Comparison of ENCODE assay signal across 8 mouse cellular contexts in the genomic region with DNA sequence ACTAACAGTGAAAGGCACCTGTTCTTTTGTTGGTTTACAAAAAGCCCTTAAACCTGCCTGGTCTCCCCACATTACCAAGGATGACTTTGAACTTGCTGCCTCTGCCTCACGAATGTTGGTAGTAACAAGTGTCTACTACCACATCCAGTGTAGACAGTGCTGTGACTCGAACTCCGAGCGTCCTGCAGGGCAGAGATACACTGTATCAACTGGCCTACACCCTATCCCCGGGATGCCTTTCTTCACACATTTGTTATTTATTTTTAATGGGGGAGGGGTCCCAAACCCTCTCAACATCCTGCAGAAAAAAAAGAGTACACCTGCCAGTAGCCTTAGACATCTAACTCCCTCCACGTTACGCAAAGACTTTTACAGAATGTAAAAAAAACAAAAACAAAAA. TPM values are rescaled to one million over a fixed set of nuclear protein-coding genes. Genes with fewer than 3 reads are reported as not detected.
A peak's percentile ranks its signal among the peaks of the same experiment; 100 is the strongest.
DNase-seq lines count a peak whose midpoint lies in the region; ATAC-seq and TF ChIP-seq lines count a peak whose summit lies in the region.

No protein-coding gene starts in this region.

- no peak for TF ChIP-seq CTCF in lung, adult 2 months (IDR thresholded peaks at IDR 0.05; ENCODE audit: insufficient read depth, low read length)
- no peak for TF ChIP-seq CTCF in midbrain, postnatal 0 days (IDR thresholded peaks at IDR 0.05)

- no peak for TF ChIP-seq POLR2A in lung, adult 2 months (IDR thresholded peaks at IDR 0.05; ENCODE audit: borderline replicate concordance, extremely low read depth, low read depth, low read length)

- peaks cover 3% of the 10 kb centered on the region; the same call in 1 of the 2 replicates for H3K4me1 ChIP-seq in lung, adult 2 months (ENCODE audit: control insufficient read depth, insufficient read depth, low read length)
- H3K4me1 ChIP-seq in embryonic facial prominence, embryonic 11.5 days (ENCODE audit: control insufficient read depth, insufficient read depth, low read length): no peaks in the 10 kb centered on the region
- peaks cover 11% of the 10 kb centered on the region for H3K4me1 ChIP-seq in hindbrain, embryonic 14.5 days (replicated peaks; ENCODE audit: control insufficient read depth, insufficient read depth, low read length)
- H3K4me1 ChIP-seq in midbrain, postnatal 0 days (ENCODE audit: insufficient read depth, low read length): peaks cover 4% of the 10 kb centered on the region; the same call in 1 of the 2 replicates

- peak overlapping the region; percentile 1 for H3K4me3 ChIP-seq in lung, adult 2 months (replicated peaks; ENCODE audit: extremely low read depth, low read depth, low read length)
- H3K4me3 ChIP-seq in embryonic facial prominence, embryonic 11.5 days (ENCODE audit: low read depth, low read length): peak overlapping the region; percentile 66
- peak overlapping the region; percentile 81 for H3K4me3 ChIP-seq in hindbrain, embryonic 14.5 days (replicated peaks; ENCODE audit: low read length)
- H3K4me3 ChIP-seq in midbrain, postnatal 0 days (ENCODE audit: low read depth, low read length): peak overlapping the region; percentile 97

- peak overlapping the region; percentile 60 for H3K4me2 ChIP-seq in embryonic facial prominence, embryonic 11.5 days (ENCODE audit: low read depth, low read length)
- peak overlapping the region; percentile 57 for H3K4me2 ChIP-seq in hindbrain, embryonic 14.5 days (replicated peaks)
- peak overlapping the region; percentile 77 for H3K4me2 ChIP-seq in midbrain, postnatal 0 days (ENCODE audit: low read depth, low read length, poor library complexity, severe bottlenecking)

- H3K27me3 ChIP-seq in embryonic facial prominence, embryonic 11.5 days (ENCODE audit: control insufficient read depth, insufficient read depth, low read length): no peaks in the 10 kb centered on the region
- H3K27me3 ChIP-seq in hindbrain, embryonic 14.5 days (ENCODE audit: control insufficient read depth, insufficient read depth, low read length): no peaks in the 10 kb centered on the region
- no peaks in the 10 kb centered on the region; the same call in 1 of the 2 replicates for H3K27me3 ChIP-seq in midbrain, postnatal 0 days (ENCODE audit: insufficient read depth, low read length)

- peak overlapping the region; percentile 74 for H3K9ac ChIP-seq in embryonic facial prominence, embryonic 11.5 days (replicated peaks; ENCODE audit: low read length)
- H3K9ac ChIP-seq in hindbrain, embryonic 14.5 days: peak overlapping the region; percentile 91
- H3K9ac ChIP-seq in midbrain, postnatal 0 days (replicated peaks; ENCODE audit: low read length, poor library complexity, severe bottlenecking): peak overlapping the region; percentile 90

- 8% methylated on average over 7 of the region's 7 CpGs for WGBS in lung, adult 2 months
- 6% methylated on average over 7 of the region's 7 CpGs for WGBS in embryonic facial prominence, embryonic 11.5 days
- 6% methylated on average over 7 of the region's 7 CpGs for WGBS in hindbrain, embryonic 14.5 days
- 7% methylated on average over 7 of the region's 7 CpGs for WGBS in midbrain, postnatal 0 days

- peaks cover 2% of the 10 kb centered on the region; the same call in 1 of the 2 replicates for H3K36me3 ChIP-seq in embryonic facial prominence, embryonic 11.5 days (replicated peaks; ENCODE audit: control insufficient read depth, insufficient read depth, low read depth, low read length)
- peaks cover 32% of the 10 kb centered on the region for H3K36me3 ChIP-seq in hindbrain, embryonic 14.5 days (replicated peaks; ENCODE audit: control insufficient read depth, insufficient read depth)
- H3K36me3 ChIP-seq in midbrain, postnatal 0 days (ENCODE audit: insufficient read depth, low read length): peaks cover 16% of the 10 kb centered on the region

- H3K9me3 ChIP-seq in embryonic facial prominence, embryonic 11.5 days (replicated peaks; ENCODE audit: control insufficient read depth, low read length): no peaks in the 10 kb centered on the region
- H3K9me3 ChIP-seq in hindbrain, embryonic 14.5 days (ENCODE audit: control insufficient read depth, low read length): no peaks in the 10 kb centered on the region
- H3K9me3 ChIP-seq in midbrain, postnatal 0 days (ENCODE audit: low read length): no peaks in the 10 kb centered on the region

- H3K27ac ChIP-seq in embryonic facial prominence, embryonic 11.5 days (replicated peaks; ENCODE audit: low read depth, low read length): no peak overlapping the region; the same call in 1 of the 2 replicates
- peak overlapping the region; percentile 91 for H3K27ac ChIP-seq in hindbrain, embryonic 14.5 days
- no peak overlapping the region for H3K27ac ChIP-seq in midbrain, postnatal 0 days (ENCODE audit: low read depth, low read length)

- DNase-seq in lung, adult 2 months: no peak
- DNase-seq in lung, postnatal 10 days: no peak
- no peak for DNase-seq in embryonic facial prominence, embryonic 11.5 days (ENCODE audit: low spot score)
- DNase-seq in hindbrain, embryonic 14.5 days (ENCODE audit: low spot score): no peak
- no peak for DNase-seq in midbrain, postnatal 0 days (ENCODE audit: low spot score)
- no peak for DNase-seq in kidney, postnatal 25 days

- no peak for ATAC-seq in embryonic facial prominence, embryonic 11.5 days (replicated peaks; ENCODE audit: insufficient number of reproducible peaks, low FRiP score, low TSS enrichment, low read depth)
- no peak for ATAC-seq in hindbrain, embryonic 14.5 days (ENCODE audit: low FRiP score)
- no peak for ATAC-seq in midbrain, postnatal 0 days (ENCODE audit: low FRiP score)
- no peak for ATAC-seq in activated CD4-positive, CD25-positive, alpha-beta regulatory T cell, adult 4 months
- ATAC-seq in frontal cortex, adult (ENCODE audit: low TSS enrichment): no peak

RNA-seq across cellular contexts. Expression of a gene that starts 0.9 kb away (rescaled TPM):
- polyA plus RNA-seq in lung, adult 2 months (2012; rRNA removed): 3.9 and 4.7 TPM in 2 replicates
- 35.8 and 38.1 TPM in 2 replicates for polyA plus RNA-seq in embryonic facial prominence, embryonic 11.5 days (2014; fragmentation: Nextera tagmentation; extraction: Ambion mirVana)
- 34.3 and 36.7 TPM in 2 replicates for polyA plus RNA-seq in hindbrain, embryonic 14.5 days (2014; fragmentation: Nextera tagmentation; extraction: Ambion mirVana)
- 26.3 and 29.2 TPM in 2 replicates for total RNA-seq in midbrain, postnatal 0 days (2014; rRNA removed)
- polyA plus RNA-seq in midbrain, postnatal 0 days (2015; fragmentation: Nextera tagmentation; extraction: Ambion mirVana): 21.8 and 23.6 TPM in 2 replicates
- polyA plus RNA-seq in activated CD4-positive, CD25-positive, alpha-beta regulatory T cell, adult 4 months (2017; shearing (Covaris generic)): 1 to 10 TPM; 6.5 to 8.6 TPM

RNA-seq across cellular contexts. Expression of a gene that starts 17.7 kb away (rescaled TPM):
- polyA plus RNA-seq in lung, adult 2 months (2012; rRNA removed): 2.1 and 2.3 TPM in 2 replicates
- polyA plus RNA-seq in embryonic facial prominence, embryonic 11.5 days (2014; fragmentation: Nextera tagmentation; extraction: Ambion mirVana): 12.8 and 13.4 TPM in 2 replicates
- 8.2 and 9.5 TPM in 2 replicates for polyA plus RNA-seq in hindbrain, embryonic 14.5 days (2014; fragmentation: Nextera tagmentation; extraction: Ambion mirVana)
- total RNA-seq in midbrain, postnatal 0 days (2014; rRNA removed): 8.6 and 10.8 TPM in 2 replicates
- 2.9 and 3.0 TPM in 2 replicates for polyA plus RNA-seq in midbrain, postnatal 0 days (2015; fragmentation: Nextera tagmentation; extraction: Ambion mirVana)
- 1 to 10 TPM; 1.9 to 2.9 TPM for polyA plus RNA-seq in activated CD4-positive, CD25-positive, alpha-beta regulatory T cell, adult 4 months (2017; shearing (Covaris generic))

RNA-seq across cellular contexts. Expression of a gene that starts 34.9 kb away (rescaled TPM):
- 11.1 and 17.5 TPM in 2 replicates for polyA plus RNA-seq in lung, adult 2 months (2012; rRNA removed)
- 72.5 and 90.4 TPM in 2 replicates for polyA plus RNA-seq in embryonic facial prominence, embryonic 11.5 days (2014; fragmentation: Nextera tagmentation; extraction: Ambion mirVana)
- polyA plus RNA-seq in hindbrain, embryonic 14.5 days (2014; fragmentation: Nextera tagmentation; extraction: Ambion mirVana): 84.9 and 93.8 TPM in 2 replicates
- 64.1 and 68.1 TPM in 2 replicates for total RNA-seq in midbrain, postnatal 0 days (2014; rRNA removed)
- 81.8 and 83.0 TPM in 2 replicates for polyA plus RNA-seq in midbrain, postnatal 0 days (2015; fragmentation: Nextera tagmentation; extraction: Ambion mirVana)
- 10 to 100 TPM; 22.6 to 25.4 TPM for polyA plus RNA-seq in activated CD4-positive, CD25-positive, alpha-beta regulatory T cell, adult 4 months (2017; shearing (Covaris generic))

RNA-seq across cellular contexts. Expression of a gene that starts 35.3 kb away (rescaled TPM):
- 0.04 TPM in 1 of 2 replicates, not detected in the other for polyA plus RNA-seq in lung, adult 2 months (2012; rRNA removed)
- polyA plus RNA-seq in embryonic facial prominence, embryonic 11.5 days (2014; fragmentation: Nextera tagmentation; extraction: Ambion mirVana): 37.0 and 49.6 TPM in 2 replicates
- 608 and 616 TPM in 2 replicates for polyA plus RNA-seq in hindbrain, embryonic 14.5 days (2014; fragmentation: Nextera tagmentation; extraction: Ambion mirVana)
- 229 and 248 TPM in 2 replicates for total RNA-seq in midbrain, postnatal 0 days (2014; rRNA removed)
- 294 and 310 TPM in 2 replicates for polyA plus RNA-seq in midbrain, postnatal 0 days (2015; fragmentation: Nextera tagmentation; extraction: Ambion mirVana)
- not detected for polyA plus RNA-seq in activated CD4-positive, CD25-positive, alpha-beta regulatory T cell, adult 4 months (2017; shearing (Covaris generic))

RNA-seq across cellular contexts. Expression of a gene that starts 40.6 kb away (rescaled TPM):
- polyA plus RNA-seq in lung, adult 2 months (2012; rRNA removed): 31.2 and 68.8 TPM in 2 replicates
- polyA plus RNA-seq in embryonic facial prominence, embryonic 11.5 days (2014; fragmentation: Nextera tagmentation; extraction: Ambion mirVana): 1,038 and 1,047 TPM in 2 replicates
- 1,505 and 1,749 TPM in 2 replicates for polyA plus RNA-seq in hindbrain, embryonic 14.5 days (2014; fragmentation: Nextera tagmentation; extraction: Ambion mirVana)
- 620 and 786 TPM in 2 replicates for total RNA-seq in midbrain, postnatal 0 days (2014; rRNA removed)
- polyA plus RNA-seq in midbrain, postnatal 0 days (2015; fragmentation: Nextera tagmentation; extraction: Ambion mirVana): 1,971 and 2,037 TPM in 2 replicates
- polyA plus RNA-seq in activated CD4-positive, CD25-positive, alpha-beta regulatory T cell, adult 4 months (2017; shearing (Covaris generic)): 100 to 1,000 TPM; 278 to 349 TPM

Comparison
In these comparisons a context has a peak if more than half of its experiments do, and no peak if none do; other contexts are left out.
1. H3K4me3 ChIP-seq: peak in every context shown above with its lines; median percentile 97 in midbrain, postnatal 0 days; 81 in hindbrain, embryonic 14.5 days; 66 in embryonic facial prominence, embryonic 11.5 days; 1 in lung, adult 2 months.